Mouse (Mus musculus) heart, postnatal 0 days (tissue): ENCODE measurements at regions not wholly inside any gene's neighbourhood (a gene's known extent, or its start where the extent isn't known, plus 50 kb on each side); places are given as distances from the start of the nearest gene placed in this dataset.

ENCODE experiments used
- ATAC-seq: fragments of 200-750 bp; cut with Nextera tagmentation; 2 replicates; pipeline ENCODE4 v1.8.0; 2017; ENCODE audit warnings: low read depth, moderate number of reproducible peaks, moderate library complexity; ENCODE audit not compliant: insufficient read depth
- DNase-seq: peaks from one replicate; pipeline ENCODE4 v3.0.0-alpha.2; 2016; ENCODE audit warnings: low spot score
- H3K27ac ChIP-seq: fragments of 300-500 bp; sonication (generic); 2 replicates; pipeline ENCODE4 v1.5.1; 2014; ENCODE audit warnings: low read depth, mild to moderate bottlenecking
- H3K27me3 ChIP-seq: fragments of 300-500 bp; sonication (generic); 2 replicates; pipeline ENCODE4 v1.6.1; 2014; ENCODE audit warnings: low read length, mixed read lengths; ENCODE audit not compliant: control insufficient read depth, insufficient read depth
- H3K36me3 ChIP-seq: fragments of 300-500 bp; sonication (generic); replicated peaks from 2 replicates; pipeline ENCODE4 v1.6.1; 2014; ENCODE audit warnings: low read length, mixed read lengths; ENCODE audit not compliant: control insufficient read depth, insufficient read depth
- H3K4me1 ChIP-seq: fragments of 300-500 bp; sonication (generic); 2 replicates; pipeline ENCODE4 v1.6.1; 2014; ENCODE audit warnings: antibody characterized with exemption; ENCODE audit not compliant: control insufficient read depth, insufficient read depth
- H3K4me2 ChIP-seq: fragments of 300-500 bp; sonication (generic); 2 replicates; pipeline ENCODE4 v1.6.1; 2014; ENCODE audit warnings: low read depth, mild to moderate bottlenecking, low read length, moderate library complexity
- H3K4me3 ChIP-seq: fragments of 300-500 bp; sonication (generic); 2 replicates; pipeline ENCODE4 v1.5.1; 2014; ENCODE audit warnings: low read depth, low read length
- H3K9ac ChIP-seq: fragments of 300-500 bp; sonication (generic); replicated peaks from 2 replicates; pipeline ENCODE4 v1.6.1; 2014; ENCODE audit warnings: low read depth, low read length, mixed read lengths
- H3K9me3 ChIP-seq: fragments of 300-500 bp; sonication (generic); replicated peaks from 2 replicates; pipeline ENCODE4 v1.6.1; 2016; ENCODE audit warnings: low read length; ENCODE audit not compliant: control insufficient read depth
- CTCF ChIP-seq: IDR thresholded peaks from 2 replicates; pipeline ENCODE4 v1.5.1; 2016; ENCODE audit warnings: antibody characterized with exemption, control low read depth, low read depth
- EP300 ChIP-seq: IDR thresholded peaks from 2 replicates; pipeline ENCODE4 v1.6.1; 2016; ENCODE audit warnings: antibody characterized with exemption, low read depth
- WGBS: fragments of 180-500 bp; shearing (Covaris S2); extraction: QIAGEN DNeasy Blood & Tissue Kit; methylation state at CpG from one replicate; pipeline ENCODE4 v1.1.7; 2014; 5-methylcytosine and 5-hydroxymethylcytosine counted together

DNA sequence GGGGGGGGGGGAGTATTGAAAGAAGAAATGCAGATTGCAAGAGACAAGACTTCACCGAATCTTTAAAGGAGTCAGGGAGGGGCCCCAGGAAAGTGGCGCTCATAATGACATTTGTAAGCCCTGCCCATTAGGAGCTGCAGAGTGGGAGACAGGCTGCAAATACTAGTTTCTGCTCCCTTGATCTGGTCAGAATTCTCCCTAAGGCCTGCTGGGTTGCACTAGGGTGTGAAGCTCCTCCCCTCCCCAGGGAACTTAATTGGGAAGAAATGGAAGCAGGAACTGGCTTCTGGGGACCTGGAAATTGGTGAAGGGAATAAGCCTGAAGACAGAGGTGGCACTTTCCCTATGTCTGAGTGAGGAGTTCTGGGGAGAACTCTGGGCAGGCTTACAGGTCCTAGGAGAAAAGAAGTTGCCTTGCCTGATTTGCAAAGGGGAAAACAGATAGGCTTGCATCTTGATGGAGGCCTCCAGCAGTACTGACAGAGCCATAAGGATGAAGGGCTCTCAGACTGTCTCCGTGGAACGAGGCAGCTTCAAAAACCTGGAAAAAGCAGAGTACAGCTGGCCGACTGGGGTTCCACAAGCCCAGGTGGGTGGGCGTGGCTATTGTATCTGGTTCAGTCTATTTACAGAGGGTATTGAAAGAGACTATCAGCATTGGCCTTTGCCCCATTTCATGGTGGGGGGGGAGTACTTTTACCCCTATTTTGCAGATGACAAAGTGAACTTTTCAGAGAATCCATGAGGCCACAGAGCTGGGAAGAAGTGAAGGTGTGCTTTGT lies 125.7 kb downstream of the Plpp3 start:
- no peak overlapping the region for H3K27ac ChIP-seq
- no peak overlapping the region for H3K9ac ChIP-seq
- WGBS: 45% methylated on average over 6 of the region's 6 CpGs
- H3K36me3 ChIP-seq: no peaks in the 10 kb centered on the region
- peaks cover 39% of the 10 kb centered on the region for H3K4me1 ChIP-seq
- ATAC-seq: no peak
- H3K9me3 ChIP-seq: no peaks in the 10 kb centered on the region
- H3K4me3 ChIP-seq: no peak overlapping the region
- TF ChIP-seq CTCF (no peak), EP300 (no peak)
- no peaks in the 10 kb centered on the region for H3K27me3 ChIP-seq
- H3K4me2 ChIP-seq: no peak overlapping the region
- DNase-seq: no peak

DNA sequence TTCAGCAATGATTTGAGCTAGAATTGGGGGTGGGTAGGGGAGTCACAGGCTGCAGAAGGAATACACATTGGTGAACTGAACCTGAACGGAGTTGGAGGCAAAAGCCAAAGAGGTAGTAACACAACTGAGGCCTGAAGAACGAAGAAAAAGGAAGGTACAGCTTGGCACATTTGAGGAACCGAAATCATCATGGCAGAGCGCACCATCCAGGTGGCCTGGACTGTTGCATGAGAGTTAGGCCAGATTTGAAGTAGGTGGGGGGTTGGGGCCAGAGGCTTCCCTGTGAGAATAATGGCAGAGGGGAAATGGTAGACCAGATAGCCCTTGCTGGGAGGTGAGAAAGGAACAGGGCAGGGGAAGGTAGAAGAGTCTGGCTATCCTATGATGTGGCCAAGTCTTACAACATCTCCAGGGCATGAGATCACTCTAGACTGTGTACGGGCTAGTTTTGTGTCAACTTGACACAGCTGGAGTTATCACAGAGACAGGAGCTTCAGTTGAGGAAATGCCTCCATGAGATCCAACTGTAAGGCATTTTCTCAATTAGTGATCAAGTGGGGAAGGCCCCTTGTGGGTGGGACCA lies 128.4 kb downstream of the Plpp3 start:
- Histone ChIP-seq H3K9ac (no peak overlapping the region), H3K4me1 (peaks cover 17% of the 10 kb centered on the region), H3K36me3 (no peaks in the 10 kb centered on the region), H3K4me3 (no peak overlapping the region), H3K9me3 (no peaks in the 10 kb centered on the region), H3K4me2 (no peak overlapping the region), H3K27me3 (no peaks in the 10 kb centered on the region), H3K27ac (no peak overlapping the region)
- no peak for TF ChIP-seq EP300
- no peak for TF ChIP-seq CTCF
- DNase-seq (no peak), ATAC-seq (no peak)
- WGBS: 90% methylated on average over 5 of the region's 5 CpGs

DNA sequence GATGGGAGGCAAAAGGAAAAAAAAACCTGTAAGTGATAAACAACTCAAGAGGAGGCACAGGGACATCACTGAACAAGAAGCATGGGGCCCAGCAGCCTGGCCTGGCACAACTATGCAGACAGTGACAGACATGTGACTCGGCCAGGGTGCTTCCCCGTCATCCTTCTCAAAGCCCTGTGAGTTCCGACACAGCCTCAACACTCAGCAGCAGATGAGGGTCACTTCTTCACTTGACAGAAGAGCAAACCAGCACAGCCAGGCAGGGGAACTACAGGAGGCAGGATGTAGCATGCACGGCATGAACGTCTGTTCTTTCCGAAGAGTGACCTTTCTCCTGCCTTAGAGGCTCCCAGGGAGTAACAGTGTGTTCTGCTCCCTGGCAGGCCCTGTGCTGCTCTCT lies 129.2 kb downstream of the Plpp3 start:
- Histone ChIP-seq H3K9ac (no peak overlapping the region), H3K27ac (no peak overlapping the region), H3K4me1 (peaks cover 21% of the 10 kb centered on the region), H3K4me2 (no peak overlapping the region), H3K9me3 (no peaks in the 10 kb centered on the region), H3K27me3 (no peaks in the 10 kb centered on the region), H3K4me3 (no peak overlapping the region), H3K36me3 (no peaks in the 10 kb centered on the region)
- no peak for ATAC-seq
- DNase-seq: no peak
- 64% methylated on average over 6 of the region's 6 CpGs for WGBS
- TF ChIP-seq CTCF (no peak), EP300 (no peak)

DNA sequence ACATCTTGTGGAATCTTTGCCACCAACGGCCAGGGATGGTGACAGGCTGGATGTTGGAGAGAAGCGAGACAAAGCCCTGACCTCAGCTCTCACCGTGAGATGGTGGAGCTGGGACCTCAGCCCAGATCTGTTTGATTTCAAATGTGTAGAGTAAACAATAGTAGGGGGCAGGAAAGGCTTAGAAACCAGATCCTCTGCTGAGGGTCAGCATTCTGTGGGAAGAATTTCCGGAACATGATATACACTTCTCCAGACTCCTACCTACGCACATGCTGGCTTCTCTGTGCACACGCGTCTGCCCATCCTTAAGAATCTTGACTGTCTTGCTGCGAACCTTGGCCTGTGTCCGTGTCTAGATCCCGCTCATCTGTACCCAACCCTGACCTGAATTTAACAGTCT lies 129.7 kb downstream of the Plpp3 start:
- TF ChIP-seq EP300: no peak
- TF ChIP-seq CTCF: no peak
- H3K27me3 ChIP-seq: no peaks in the 10 kb centered on the region
- H3K9ac ChIP-seq: no peak overlapping the region
- ATAC-seq (no peak), DNase-seq (no peak)
- H3K4me3 ChIP-seq: no peak overlapping the region
- H3K27ac ChIP-seq: no peak overlapping the region
- H3K36me3 ChIP-seq: no peaks in the 10 kb centered on the region
- H3K4me2 ChIP-seq: no peak overlapping the region
- H3K9me3 ChIP-seq: no peaks in the 10 kb centered on the region
- 76% methylated on average over 10 of the region's 10 CpGs for WGBS
- peaks cover 16% of the 10 kb centered on the region for H3K4me1 ChIP-seq

DNA sequence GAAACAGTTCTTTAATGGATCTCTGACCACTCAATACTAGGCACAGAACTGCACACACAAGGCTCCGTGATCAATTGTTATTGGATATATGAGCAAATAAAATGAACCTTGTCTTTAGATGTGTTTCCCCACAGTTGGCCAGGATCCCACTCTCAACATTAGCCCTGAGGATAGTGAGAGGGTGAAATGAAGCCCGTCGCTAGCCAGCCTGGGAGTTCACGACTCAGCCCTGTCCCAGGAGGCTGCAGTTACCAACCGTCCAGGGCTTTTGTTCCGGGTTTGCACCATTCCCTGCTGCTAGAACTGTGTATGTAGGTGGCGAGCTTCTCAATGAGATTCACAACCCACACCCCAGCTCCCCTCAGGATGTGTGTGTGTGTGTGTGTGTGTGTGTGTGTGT lies 130.3 kb downstream of the Plpp3 start:
- 72% methylated on average over 7 of the region's 7 CpGs for WGBS
- Histone ChIP-seq H3K4me2 (no peak overlapping the region), H3K9me3 (no peaks in the 10 kb centered on the region)

More for the DNA sequence above, 130.3 kb downstream of the Plpp3 start:
- DNase-seq (no peak), ATAC-seq (no peak)
- no peak overlapping the region for H3K4me3 ChIP-seq
- peaks cover 10% of the 10 kb centered on the region for H3K4me1 ChIP-seq
- H3K9ac ChIP-seq: no peak overlapping the region
- H3K36me3 ChIP-seq: no peaks in the 10 kb centered on the region
- TF ChIP-seq CTCF (no peak), EP300 (no peak)
- H3K27ac ChIP-seq: no peak overlapping the region
- H3K27me3 ChIP-seq: no peaks in the 10 kb centered on the region
